Mouse (Mus musculus): ENCODE measurements around the gene Tbx3. TPM values are rescaled to one million over a fixed set of nuclear protein-coding genes. Genes with fewer than 3 reads are reported as not detected.

Tbx3 gene
- polyA plus RNA-seq, 1 experiment from 2014 or later: 1.3 TPM

- Histone ChIP-seq H3K27me3 (ENCODE audit: control insufficient read depth, insufficient read depth, low read length) (peaks cover 92% of the 10 kb centered on the region), H3K4me2 (no peak overlapping the region), H3K36me3 (ENCODE audit: control insufficient read depth, insufficient read depth, low read length) (no peaks in the 10 kb centered on the region), H3K4me1 (ENCODE audit: control insufficient read depth, insufficient read depth, low read length) (no peaks in the 10 kb centered on the region), H3K27ac (ENCODE audit: low read depth, low read length) (no peak overlapping the region), H3K9ac (ENCODE audit: low read length) (no peak overlapping the region), H3K4me3 (ENCODE audit: low read depth, low read length) (no peak overlapping the region), H3K9me3 (ENCODE audit: control insufficient read depth, low read length) (no peaks in the 10 kb centered on the region)
- ATAC-seq (ENCODE audit: low FRiP score) (no peak), DNase-seq (ENCODE audit: low spot score, missing footprints) (peak; percentile 90)
- under 1% methylated on average over 8 of the region's 8 CpGs for WGBS
These were observed 10.8 kb downstream of the Tbx3 start for GRCm38 (mm10) chr5:119681011-119681832.

- Histone ChIP-seq H3K27ac (ENCODE audit: low read depth, low read length) (no peak overlapping the region), H3K4me2 (no peak overlapping the region), H3K4me3 (ENCODE audit: low read depth, low read length) (no peak overlapping the region), H3K9me3 (ENCODE audit: control insufficient read depth, low read length) (no peaks in the 10 kb centered on the region), H3K27me3 (ENCODE audit: control insufficient read depth, insufficient read depth, low read length) (peaks cover 92% of the 10 kb centered on the region), H3K9ac (ENCODE audit: low read length) (no peak overlapping the region), H3K4me1 (ENCODE audit: control insufficient read depth, insufficient read depth, low read length) (no peaks in the 10 kb centered on the region), H3K36me3 (ENCODE audit: control insufficient read depth, insufficient read depth, low read length) (no peaks in the 10 kb centered on the region)
- ATAC-seq (ENCODE audit: low FRiP score) (no peak), DNase-seq (ENCODE audit: low spot score, missing footprints) (no peak)
- WGBS: 7% methylated on average over 4 of the region's 4 CpGs
These were observed 11.4 kb downstream of the Tbx3 start for GRCm38 (mm10) chr5:119681833-119682210.

GRCm38 (mm10) chr5:119682646-119683515, 12.4 kb downstream of the Tbx3 start:
- DNase-seq (ENCODE audit: low spot score, missing footprints) (peak; percentile 95), ATAC-seq (ENCODE audit: low FRiP score) (no peak)
- WGBS: 2% methylated on average over 38 of the region's 40 CpGs
- H3K9me3 ChIP-seq (ENCODE audit: control insufficient read depth, low read length): no peaks in the 10 kb centered on the region
- no peak overlapping the region for H3K4me2 ChIP-seq
- H3K27me3 ChIP-seq (ENCODE audit: control insufficient read depth, insufficient read depth, low read length): peaks cover 92% of the 10 kb centered on the region
- H3K9ac ChIP-seq (ENCODE audit: low read length): no peak overlapping the region
- H3K27ac ChIP-seq (ENCODE audit: low read depth, low read length): no peak overlapping the region
- no peaks in the 10 kb centered on the region for H3K4me1 ChIP-seq (ENCODE audit: control insufficient read depth, insufficient read depth, low read length)
- H3K4me3 ChIP-seq (ENCODE audit: low read depth, low read length): no peak overlapping the region
- no peaks in the 10 kb centered on the region for H3K36me3 ChIP-seq (ENCODE audit: control insufficient read depth, insufficient read depth, low read length)

GRCm38 (mm10) chr5:119683861-119684260, 13.4 kb downstream of the Tbx3 start:
- Histone ChIP-seq H3K9ac (ENCODE audit: low read length) (no peak overlapping the region), H3K9me3 (ENCODE audit: control insufficient read depth, low read length) (no peaks in the 10 kb centered on the region), H3K36me3 (ENCODE audit: control insufficient read depth, insufficient read depth, low read length) (no peaks in the 10 kb centered on the region), H3K27ac (ENCODE audit: low read depth, low read length) (no peak overlapping the region), H3K4me1 (ENCODE audit: control insufficient read depth, insufficient read depth, low read length) (no peaks in the 10 kb centered on the region), H3K4me2 (no peak overlapping the region), H3K4me3 (ENCODE audit: low read depth, low read length) (no peak overlapping the region), H3K27me3 (ENCODE audit: control insufficient read depth, insufficient read depth, low read length) (peaks cover 92% of the 10 kb centered on the region)
- ATAC-seq (ENCODE audit: low FRiP score) (no peak), DNase-seq (ENCODE audit: low spot score, missing footprints) (peak; percentile 89)
- WGBS: 1% methylated on average over 5 of the region's 5 CpGs

GRCm38 (mm10) chr5:119684701-119685391, 14.4 kb downstream of the Tbx3 start:
- no peak overlapping the region for H3K4me3 ChIP-seq (ENCODE audit: low read depth, low read length)

GRCm38 (mm10) chr5:119685446-119686198, 15.2 kb downstream of the Tbx3 start:
- Histone ChIP-seq H3K9me3 (ENCODE audit: control insufficient read depth, low read length) (no peaks in the 10 kb centered on the region), H3K36me3 (ENCODE audit: control insufficient read depth, insufficient read depth, low read length) (no peaks in the 10 kb centered on the region), H3K9ac (ENCODE audit: low read length) (no peak overlapping the region), H3K4me1 (ENCODE audit: control insufficient read depth, insufficient read depth, low read length) (no peaks in the 10 kb centered on the region), H3K4me2 (no peak overlapping the region), H3K27ac (ENCODE audit: low read depth, low read length) (no peak overlapping the region), H3K27me3 (ENCODE audit: control insufficient read depth, insufficient read depth, low read length) (peaks cover 93% of the 10 kb centered on the region), H3K4me3 (ENCODE audit: low read depth, low read length) (no peak overlapping the region)
- ATAC-seq (ENCODE audit: low FRiP score) (no peak), DNase-seq (ENCODE audit: low spot score, missing footprints) (peak; percentile 96)
- under 1% methylated on average over 22 of the region's 22 CpGs for WGBS

More at GRCm38 (mm10) chr5:119684701-119685391, 14.4 kb downstream of the Tbx3 start:
- H3K9ac ChIP-seq (ENCODE audit: low read length): no peak overlapping the region
- peaks cover 93% of the 10 kb centered on the region for H3K27me3 ChIP-seq (ENCODE audit: control insufficient read depth, insufficient read depth, low read length)
- DNase-seq (ENCODE audit: low spot score, missing footprints) (peak; percentile 96), ATAC-seq (ENCODE audit: low FRiP score) (no peak)
- WGBS: under 1% methylated on average over 15 of the region's 15 CpGs
- H3K4me2 ChIP-seq: no peak overlapping the region
- no peaks in the 10 kb centered on the region for H3K4me1 ChIP-seq (ENCODE audit: control insufficient read depth, insufficient read depth, low read length)
- no peak overlapping the region for H3K27ac ChIP-seq (ENCODE audit: low read depth, low read length)
- no peaks in the 10 kb centered on the region for H3K9me3 ChIP-seq (ENCODE audit: control insufficient read depth, low read length)
- no peaks in the 10 kb centered on the region for H3K36me3 ChIP-seq (ENCODE audit: control insufficient read depth, insufficient read depth, low read length)

- WGBS: under 1% methylated on average over 30 of the region's 30 CpGs
- H3K36me3 ChIP-seq (ENCODE audit: control insufficient read depth, insufficient read depth, low read length): no peaks in the 10 kb centered on the region
These were observed 15.9 kb downstream of the Tbx3 start for GRCm38 (mm10) chr5:119686199-119686964.

More at GRCm38 (mm10) chr5:119686199-119686964, 15.9 kb downstream of the Tbx3 start:
- Histone ChIP-seq H3K4me2 (no peak overlapping the region), H3K9me3 (ENCODE audit: control insufficient read depth, low read length) (no peaks in the 10 kb centered on the region), H3K27me3 (ENCODE audit: control insufficient read depth, insufficient read depth, low read length) (peaks cover 92% of the 10 kb centered on the region), H3K9ac (ENCODE audit: low read length) (no peak overlapping the region), H3K4me1 (ENCODE audit: control insufficient read depth, insufficient read depth, low read length) (no peaks in the 10 kb centered on the region), H3K4me3 (ENCODE audit: low read depth, low read length) (no peak overlapping the region), H3K27ac (ENCODE audit: low read depth, low read length) (no peak overlapping the region)
- ATAC-seq (ENCODE audit: low FRiP score) (no peak), DNase-seq (ENCODE audit: low spot score, missing footprints) (no peak)
